Mouse (Mus musculus) forebrain, postnatal 0 days (tissue): ENCODE measurements at regions not wholly inside any gene's neighbourhood (a gene's known extent, or its start where the extent isn't known, plus 50 kb on each side); places are given as distances from the start of the nearest gene placed in this dataset.

Experiments
- ATAC-seq: fragments of 200-750 bp; cut with Nextera tagmentation; 2 replicates; pipeline ENCODE4 v1.8.0; 2017; ENCODE audit warnings: mild to moderate bottlenecking, moderate library complexity
- DNase-seq: peaks from one replicate; pipeline ENCODE4 v3.0.0-alpha.2; 2015
- H3K27ac ChIP-seq: fragments of 300-500 bp; sonication (generic); 2 replicates; pipeline ENCODE4 v1.5.1; 2014; ENCODE audit warnings: low read depth, mild to moderate bottlenecking, antibody characterized with exemption, low read length, moderate library complexity, mixed read lengths
- H3K27me3 ChIP-seq: fragments of 300-500 bp; sonication (generic); 2 replicates; pipeline ENCODE4 v1.6.1; 2014; ENCODE audit warnings: mild to moderate bottlenecking, low read length, mixed read lengths; ENCODE audit not compliant: insufficient read depth
- H3K36me3 ChIP-seq: fragments of 300-500 bp; sonication (generic); 2 replicates; pipeline ENCODE4 v1.6.1; 2014; ENCODE audit warnings: mild to moderate bottlenecking, moderate library complexity; ENCODE audit not compliant: insufficient read depth
- H3K4me1 ChIP-seq: fragments of 300-500 bp; sonication (generic); 2 replicates; pipeline ENCODE4 v1.6.1; 2014; ENCODE audit warnings: antibody characterized with exemption; ENCODE audit not compliant: insufficient read depth
- H3K4me2 ChIP-seq: fragments of 300-500 bp; sonication (generic); 2 replicates; pipeline ENCODE4 v1.6.1; 2014; ENCODE audit warnings: low read depth, mild to moderate bottlenecking, moderate library complexity
- H3K4me3 ChIP-seq: fragments of 300-500 bp; sonication (generic); 2 replicates; pipeline ENCODE4 v1.5.1; 2014; ENCODE audit warnings: low read depth, low read length, mixed read lengths
- H3K9ac ChIP-seq: fragments of 300-500 bp; sonication (generic); 2 replicates; pipeline ENCODE4 v1.6.1; 2014; ENCODE audit warnings: mild to moderate bottlenecking
- H3K9me3 ChIP-seq: fragments of 300-500 bp; sonication (generic); 2 replicates; pipeline ENCODE4 v1.6.1; 2016; ENCODE audit warnings: low read length
- CTCF ChIP-seq: sonication (generic); IDR thresholded peaks from 2 replicates; pipeline ENCODE4 v1.5.1; 2016; ENCODE audit warnings: antibody characterized with exemption, control low read depth, low read depth
- WGBS: fragments of 180-500 bp; shearing (Covaris S2); extraction: QIAGEN DNeasy Blood & Tissue Kit; methylation state at CpG from one replicate; pipeline ENCODE4 v1.1.7; 2014; 5-methylcytosine and 5-hydroxymethylcytosine counted together

- DNase-seq (no peak), ATAC-seq (no peak)
- Histone ChIP-seq H3K4me1 (no peaks in the 10 kb centered on the region), H3K9ac (no peak overlapping the region), H3K4me3 (no peak overlapping the region), H3K9me3 (no peaks in the 10 kb centered on the region), H3K36me3 (no peaks in the 10 kb centered on the region), H3K27me3 (no peaks in the 10 kb centered on the region), H3K4me2 (no peak overlapping the region), H3K27ac (no peak overlapping the region)
- WGBS = 75% methylated on average over 2 of the region's 2 CpGs
- TF ChIP-seq CTCF = no peak
These were observed 164.3 kb downstream of the Dnajb9 start for GRCm38 (mm10) chr12:44045806-44046205.

GRCm38 (mm10) chr12:44044388-44045105 is 165.6 kb downstream of the Dnajb9 start:
- 0 out of 2 replicates have a peak overlapping the region, but pooled peaks have one; percentile 21 for H3K27ac ChIP-seq
- no peak for TF ChIP-seq CTCF
- ATAC-seq = peak; percentile 70
- DNase-seq = peak; percentile 72
- peak overlapping the region; percentile 34 for H3K4me2 ChIP-seq
- WGBS = 28% methylated on average over 14 of the region's 14 CpGs
- H3K36me3 ChIP-seq = no peaks in the 10 kb centered on the region
- H3K4me3 ChIP-seq = peak overlapping the region; percentile 7; the same call in 1 of the 2 replicates
- no peaks in the 10 kb centered on the region for H3K4me1 ChIP-seq
- H3K9ac ChIP-seq = peak overlapping the region; percentile 25; the same call in 1 of the 2 replicates
- no peaks in the 10 kb centered on the region for H3K9me3 ChIP-seq
- no peaks in the 10 kb centered on the region for H3K27me3 ChIP-seq

- Histone ChIP-seq H3K27ac (no peak overlapping the region), H3K9ac (no peak overlapping the region), H3K4me1 (no peaks in the 10 kb centered on the region), H3K36me3 (no peaks in the 10 kb centered on the region), H3K4me2 (no peak overlapping the region), H3K27me3 (no peaks in the 10 kb centered on the region), H3K9me3 (no peaks in the 10 kb centered on the region), H3K4me3 (no peak overlapping the region)
- DNase-seq = no peak
- no peak for ATAC-seq
- no peak for TF ChIP-seq CTCF
- WGBS = 57% methylated on average over 2 of the region's 2 CpGs
These were observed 203.3 kb downstream of the Dnajb9 start for GRCm38 (mm10) chr12:44006795-44007194.

GRCm38 (mm10) chr12:43983548-43983947 is 226.6 kb downstream of the Dnajb9 start:
- H3K9me3 ChIP-seq = no peaks in the 10 kb centered on the region
- WGBS = 57% methylated on average over 1 of the region's 1 CpGs
- no peaks in the 10 kb centered on the region for H3K4me1 ChIP-seq
- no peak for TF ChIP-seq CTCF
- no peak overlapping the region for H3K4me2 ChIP-seq
- no peaks in the 10 kb centered on the region for H3K36me3 ChIP-seq
- no peak overlapping the region for H3K27ac ChIP-seq
- ATAC-seq = no peak
- no peak overlapping the region for H3K4me3 ChIP-seq
- H3K27me3 ChIP-seq = no peaks in the 10 kb centered on the region
- DNase-seq = no peak
- H3K9ac ChIP-seq = no peak overlapping the region

- no peak overlapping the region for H3K9ac ChIP-seq
- ATAC-seq (no peak), DNase-seq (no peak)
- no peak overlapping the region for H3K4me3 ChIP-seq
- no peak overlapping the region for H3K27ac ChIP-seq
- no peak for TF ChIP-seq CTCF
- no peaks in the 10 kb centered on the region for H3K36me3 ChIP-seq
- no peaks in the 10 kb centered on the region for H3K4me1 ChIP-seq
- no peaks in the 10 kb centered on the region for H3K27me3 ChIP-seq
- H3K9me3 ChIP-seq = no peaks in the 10 kb centered on the region
- H3K4me2 ChIP-seq = no peak overlapping the region
- 41% methylated on average over 1 of the region's 1 CpGs for WGBS
These were observed 246.2 kb downstream of the Dnajb9 start for GRCm38 (mm10) chr12:43963973-43964372.

- Histone ChIP-seq H3K9ac (no peak overlapping the region), H3K27ac (no peak overlapping the region), H3K4me1 (no peaks in the 10 kb centered on the region), H3K9me3 (no peaks in the 10 kb centered on the region), H3K4me3 (no peak overlapping the region), H3K4me2 (no peak overlapping the region), H3K27me3 (no peaks in the 10 kb centered on the region), H3K36me3 (no peaks in the 10 kb centered on the region)
- TF ChIP-seq CTCF = no peak
- ATAC-seq (no peak), DNase-seq (peak; percentile 15)
- WGBS = 43% methylated on average over 6 of the region's 6 CpGs
These were observed 247.5 kb downstream of the Dnajb9 start for GRCm38 (mm10) chr12:43962551-43963120.

GRCm38 (mm10) chr12:43924228-43924627 is 285.9 kb downstream of the Dnajb9 start:
- Histone ChIP-seq H3K36me3 (no peaks in the 10 kb centered on the region), H3K4me2 (no peak overlapping the region), H3K9me3 (no peaks in the 10 kb centered on the region), H3K4me1 (no peaks in the 10 kb centered on the region), H3K9ac (no peak overlapping the region), H3K4me3 (no peak overlapping the region), H3K27ac (no peak overlapping the region), H3K27me3 (no peaks in the 10 kb centered on the region)
- DNase-seq = no peak
- ATAC-seq = no peak
- TF ChIP-seq CTCF = no peak
- WGBS = 38% methylated on average over 5 of the region's 5 CpGs
